Mouse (Mus musculus) kidney, postnatal 0 days (tissue): ENCODE results near the gene Bpi. TPM values are rescaled to one million over a fixed set of nuclear protein-coding genes. Genes with fewer than 3 reads are reported as not detected.

Experiments
- ATAC-seq: fragments of 200-750 bp; cut with Nextera tagmentation; replicated peaks from 2 replicates; pipeline ENCODE4 v1.8.0; 2017; ENCODE audit warnings: low read depth, moderate number of reproducible peaks, moderate TSS enrichment, moderate library complexity; ENCODE audit not compliant: low FRiP score
- DNase-seq: peaks from one replicate; pipeline ENCODE4 v3.0.0-alpha.2; 2016; ENCODE audit warnings: low spot score
- H3K27ac ChIP-seq: fragments of 300-500 bp; sonication (generic); 2 replicates; pipeline ENCODE4 v1.5.1; 2014; ENCODE audit warnings: mild to moderate bottlenecking
- H3K27me3 ChIP-seq: fragments of 300-500 bp; sonication (generic); 2 replicates; pipeline ENCODE4 v1.6.1; 2014; ENCODE audit warnings: low read length, mixed read lengths; ENCODE audit not compliant: insufficient read depth
- H3K36me3 ChIP-seq: fragments of 300-500 bp; sonication (generic); 2 replicates; pipeline ENCODE4 v1.6.1; 2014; ENCODE audit warnings: low read length, mixed read lengths; ENCODE audit not compliant: insufficient read depth
- H3K4me1 ChIP-seq: fragments of 300-500 bp; sonication (generic); replicated peaks from 2 replicates; pipeline ENCODE4 v1.6.1; 2014; ENCODE audit warnings: antibody characterized with exemption, low read length, mixed read lengths; ENCODE audit not compliant: insufficient read depth
- H3K4me2 ChIP-seq: fragments of 300-500 bp; sonication (generic); 2 replicates; pipeline ENCODE4 v1.6.1; 2014; ENCODE audit warnings: mild to moderate bottlenecking, low read length, moderate library complexity, mixed read lengths
- H3K4me3 ChIP-seq: fragments of 300-500 bp; sonication (generic); replicated peaks from 2 replicates; pipeline ENCODE4 v1.5.1; 2014; ENCODE audit warnings: low read depth, low read length
- H3K9ac ChIP-seq: fragments of 300-500 bp; sonication (generic); 2 replicates; pipeline ENCODE4 v1.6.1; 2014; ENCODE audit warnings: low read depth, low read length
- H3K9me3 ChIP-seq: fragments of 300-500 bp; sonication (generic); replicated peaks from 2 replicates; pipeline ENCODE4 v1.6.1; 2016; ENCODE audit warnings: low read length, inconsistent platforms, mixed read lengths
- CTCF ChIP-seq: IDR thresholded peaks from 2 replicates; pipeline ENCODE4 v1.5.1; 2016; ENCODE audit warnings: antibody characterized with exemption, low read depth, mild to moderate bottlenecking, moderate library complexity
- WGBS: fragments of 180-500 bp; shearing (Covaris S2); extraction: QIAGEN DNeasy Blood & Tissue Kit; methylation state at CpG from one replicate; pipeline ENCODE4 v1.1.7; 2014; 5-methylcytosine and 5-hydroxymethylcytosine counted together
- polyA plus RNA-seq: library from polyadenylated mRNA; unstranded; fragments of >200 nt; fragmentation: Nextera tagmentation; extraction: Ambion mirVana; gene quantifications from 2 replicates; pipeline ENCODE4 v1.2.1, GENCODE M21; 2015

The Bpi gene
- polyA plus RNA-seq, 1 experiment from 2014 or later = 0.12 TPM

DNA sequence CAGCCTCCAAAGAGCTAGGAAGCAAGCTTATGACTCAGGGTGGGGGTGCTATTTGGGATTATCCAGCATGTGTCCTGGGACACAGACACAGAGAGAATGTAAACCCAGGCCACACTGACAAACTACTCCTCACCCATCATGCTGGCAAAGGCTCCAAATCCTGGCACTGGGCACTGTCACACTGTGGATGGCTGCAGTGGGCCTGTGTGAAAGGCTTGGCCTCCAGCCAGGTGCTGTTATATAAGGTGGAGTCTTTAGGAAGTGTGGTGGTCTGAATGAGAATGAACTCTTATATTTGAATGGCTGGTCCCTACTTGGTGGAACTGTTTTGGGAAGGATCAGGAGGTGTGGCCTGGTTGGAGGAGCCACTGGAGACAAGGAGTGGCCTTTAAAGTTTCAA, 21.2 kb upstream of the Bpi start:
- Histone ChIP-seq H3K27me3 (no peaks in the 10 kb centered on the region), H3K9me3 (no peaks in the 10 kb centered on the region), H3K27ac (no peak overlapping the region), H3K4me1 (no peaks in the 10 kb centered on the region; the same call in 1 of the 2 replicates), H3K9ac (no peak overlapping the region), H3K4me2 (no peak overlapping the region), H3K36me3 (no peaks in the 10 kb centered on the region), H3K4me3 (no peak overlapping the region)
- DNase-seq (no peak), ATAC-seq (no peak)
- no peak for TF ChIP-seq CTCF

- Histone ChIP-seq H3K4me1 (no peaks in the 10 kb centered on the region), H3K9me3 (no peaks in the 10 kb centered on the region), H3K4me2 (no peak overlapping the region), H3K27ac (no peak overlapping the region), H3K9ac (no peak overlapping the region), H3K27me3 (no peaks in the 10 kb centered on the region), H3K4me3 (no peak overlapping the region), H3K36me3 (no peaks in the 10 kb centered on the region)
- TF ChIP-seq CTCF = no peak
- WGBS = 89% methylated on average over 5 of the region's 5 CpGs
- no peak for DNase-seq
- ATAC-seq = no peak
Measured at GRCm38 (mm10) chr2:158238101-158238500, 19.8 kb upstream of the Bpi start.

GRCm38 (mm10) chr2:158241126-158241738, 16.7 kb upstream of the Bpi start:
- no peak overlapping the region for H3K4me3 ChIP-seq
- H3K9me3 ChIP-seq = no peaks in the 10 kb centered on the region
- ATAC-seq (0 out of 2 replicates have a peak, but pooled peaks have one; percentile 25), DNase-seq (no peak)
- no peaks in the 10 kb centered on the region for H3K27me3 ChIP-seq
- no peak overlapping the region for H3K4me2 ChIP-seq
- no peak overlapping the region for H3K9ac ChIP-seq
- 0 out of 2 replicates have a peak, but pooled peaks cover 3% of the 10 kb centered on the region for H3K4me1 ChIP-seq
- WGBS = 63% methylated on average over 5 of the region's 5 CpGs
- no peaks in the 10 kb centered on the region for H3K36me3 ChIP-seq
- no peak overlapping the region for H3K27ac ChIP-seq
- TF ChIP-seq CTCF = no peak

DNA sequence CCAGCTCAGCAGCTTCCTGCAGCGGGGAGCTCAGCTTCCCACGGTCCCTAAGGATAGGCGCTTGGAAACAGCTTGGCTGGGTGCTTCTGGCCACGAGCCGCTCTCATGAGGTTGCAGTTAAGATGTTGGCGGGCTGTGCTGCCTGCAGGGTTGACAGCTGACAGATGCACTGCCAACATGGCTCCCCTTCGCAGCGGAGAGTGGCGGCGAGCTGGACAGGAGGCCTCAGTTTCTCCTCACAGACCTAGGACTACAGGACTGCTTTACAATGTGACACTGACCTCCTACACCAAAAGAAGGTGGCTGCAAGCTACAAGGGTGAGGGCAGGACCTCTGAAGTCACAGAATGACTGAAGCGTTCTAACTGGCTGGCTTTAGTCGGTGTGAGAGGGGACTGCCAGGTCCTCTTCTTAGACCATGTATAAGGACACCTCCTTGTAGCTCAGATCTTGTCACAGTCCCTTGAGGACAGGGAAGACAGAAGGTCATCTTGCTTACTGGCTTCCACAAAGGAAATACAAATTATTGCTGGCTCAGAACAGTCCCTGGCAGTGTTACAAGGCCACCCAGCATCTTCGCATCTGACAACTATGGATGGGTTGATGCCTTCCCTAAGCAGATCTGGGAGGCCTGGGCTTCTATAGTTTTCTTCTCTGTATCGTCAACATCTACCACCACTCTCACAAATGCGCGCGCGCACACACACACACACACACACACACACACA, 15.6 kb upstream of the Bpi start:
- Histone ChIP-seq H3K27ac (no peak overlapping the region), H3K27me3 (no peaks in the 10 kb centered on the region), H3K4me3 (no peak overlapping the region), H3K4me1 (0 out of 2 replicates have a peak, but pooled peaks cover 3% of the 10 kb centered on the region), H3K36me3 (no peaks in the 10 kb centered on the region), H3K4me2 (no peak overlapping the region), H3K9ac (no peak overlapping the region), H3K9me3 (no peaks in the 10 kb centered on the region)
- no peak for DNase-seq
- no peak for TF ChIP-seq CTCF
- no peak for ATAC-seq
- 85% methylated on average over 18 of the region's 18 CpGs for WGBS

- Histone ChIP-seq H3K4me1 (0 out of 2 replicates have a peak, but pooled peaks cover 3% of the 10 kb centered on the region), H3K27me3 (no peaks in the 10 kb centered on the region), H3K9ac (no peak overlapping the region), H3K36me3 (no peaks in the 10 kb centered on the region), H3K4me3 (no peak overlapping the region), H3K27ac (no peak overlapping the region), H3K9me3 (no peaks in the 10 kb centered on the region), H3K4me2 (no peak overlapping the region)
- no peak for TF ChIP-seq CTCF
- WGBS = 72% methylated on average over 18 of the region's 18 CpGs
- DNase-seq = no peak
- ATAC-seq = no peak
Measured at GRCm38 (mm10) chr2:158243129-158243870, 14.6 kb upstream of the Bpi start.

- H3K4me2 ChIP-seq = no peak overlapping the region
- no peak overlapping the region for H3K4me3 ChIP-seq
- DNase-seq = no peak
- H3K27me3 ChIP-seq = no peaks in the 10 kb centered on the region
- ATAC-seq = no peak
- H3K9ac ChIP-seq = no peak overlapping the region
- H3K9me3 ChIP-seq = no peaks in the 10 kb centered on the region
- no peaks in the 10 kb centered on the region for H3K36me3 ChIP-seq
- whole genome bisulfite sequencing = 77% methylated on average over 4 of the region's 4 CpGs
- H3K27ac ChIP-seq = no peak overlapping the region
- no peak for TF ChIP-seq CTCF
- 0 out of 2 replicates have a peak, but pooled peaks cover 3% of the 10 kb centered on the region for H3K4me1 ChIP-seq
Measured at GRCm38 (mm10) chr2:158245072-158245817, 12.6 kb upstream of the Bpi start.
